Comparison of ENCODE assay signal across 32 mouse cellular contexts in the genomic region with DNA sequence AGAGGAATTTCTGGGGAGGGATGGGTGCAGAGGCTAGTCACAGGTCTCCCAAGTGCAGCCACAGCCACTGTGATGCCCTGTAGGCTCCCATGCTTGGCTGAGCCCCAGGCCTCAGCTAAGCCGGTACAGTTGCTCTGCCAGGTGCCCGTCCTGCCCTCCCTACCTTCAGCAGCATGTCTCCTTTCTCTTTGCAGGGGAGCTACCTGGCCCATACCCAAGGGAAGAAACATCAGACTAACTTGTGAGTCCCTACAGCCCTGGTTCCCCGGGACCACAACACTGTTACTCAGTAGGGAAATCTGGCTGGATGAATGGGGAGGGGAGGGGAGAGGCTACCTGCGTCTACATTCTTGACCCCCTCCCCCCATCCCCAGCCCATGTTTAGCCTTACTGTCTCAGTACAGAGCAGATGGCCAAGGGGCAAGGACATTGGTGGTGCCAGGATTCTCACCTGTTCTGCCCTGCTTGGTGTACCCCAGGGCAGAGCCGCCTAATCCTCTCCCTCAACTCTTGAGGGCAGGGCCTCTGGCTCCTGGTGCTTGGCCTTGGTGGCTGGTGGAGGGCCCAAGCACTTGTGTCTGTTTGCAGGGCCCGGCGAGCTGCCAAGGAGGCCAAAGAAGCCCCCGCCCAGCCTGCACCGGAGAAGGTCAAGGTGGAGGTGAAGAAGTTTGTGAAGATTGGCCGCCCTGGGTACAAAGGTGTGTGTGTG. TPM values are rescaled to one million over a fixed set of nuclear protein-coding genes. Genes with fewer than 3 reads are reported as not detected.
DNase-seq lines count a peak whose midpoint lies in the region; ATAC-seq lines count a peak whose summit lies in the region.
"Had no signal": no experiment of that assay in that cellular context is flagged by ENCODE, and none has a peak within 500 bp of the region (broad histone marks: within the 10 kb centered on the region; RNA-seq: fewer than 3 reads in every experiment).

No protein-coding gene starts in this region.

- no peak for ATAC-seq in midbrain, embryonic 14.5 days (ENCODE audit: low FRiP score, low TSS enrichment)
- no peak for ATAC-seq in limb, embryonic 13.5 days (ENCODE audit: low FRiP score, low read depth)
- ATAC-seq: forebrain, embryonic 16.5 days; inflammation-experienced regulatory T-cells, adult 6 months had no signal

- H3K27me3 ChIP-seq in midbrain, embryonic 10.5 days (ENCODE audit: low read depth, poor library complexity, severe bottlenecking): peaks cover 25% of the 10 kb centered on the region
- H3K27me3 ChIP-seq in midbrain, embryonic 14.5 days (ENCODE audit: control insufficient read depth, insufficient read depth, low read length): no peaks in the 10 kb centered on the region
- H3K27me3 ChIP-seq in limb, embryonic 13.5 days: peaks cover 13% of the 10 kb centered on the region; the same call in 1 of the 2 replicates
- H3K27me3 ChIP-seq: CH12.LX had no signal

- H3K4me2 ChIP-seq in midbrain, embryonic 14.5 days (ENCODE audit: low read length): no peak overlapping the region
- H3K4me2 ChIP-seq in limb, embryonic 13.5 days (replicated peaks): no peak overlapping the region
- H3K4me2 ChIP-seq: hindbrain, embryonic 14.5 days; midbrain, embryonic 12.5 days had no signal

- H3K4me1 ChIP-seq in midbrain, embryonic 10.5 days: peaks cover 47% of the 10 kb centered on the region
- peaks cover 22% of the 10 kb centered on the region for H3K4me1 ChIP-seq in midbrain, embryonic 14.5 days (ENCODE audit: control insufficient read depth, insufficient read depth, low read length)
- peaks cover 25% of the 10 kb centered on the region for H3K4me1 ChIP-seq in limb, embryonic 13.5 days

- H3K4me3 ChIP-seq in midbrain, embryonic 10.5 days: peak overlapping the region; percentile 16; the same call in 1 of the 2 replicates
- H3K4me3 ChIP-seq in midbrain, embryonic 14.5 days (replicated peaks; ENCODE audit: low read depth, low read length): no peak overlapping the region
- no peak overlapping the region for H3K4me3 ChIP-seq in limb, embryonic 13.5 days
- H3K4me3 ChIP-seq: heart, embryonic 10.5 days; layer of hippocampus, adult 2 months; midbrain, embryonic 12.5 days had no signal

- H3K27ac ChIP-seq in midbrain, embryonic 10.5 days (replicated peaks): no peak overlapping the region
- H3K27ac ChIP-seq in midbrain, embryonic 14.5 days (replicated peaks; ENCODE audit: low read depth, low read length): no peak overlapping the region
- H3K27ac ChIP-seq in limb, embryonic 13.5 days: no peak overlapping the region
- H3K27ac ChIP-seq: heart, embryonic 10.5 days; hindbrain, embryonic 14.5 days; midbrain, embryonic 12.5 days; stomach, postnatal 0 days had no signal

- intact Hi-C loops in heart, postnatal 25 days (cut with DNase I): no loop called here

- no peak overlapping the region for H3K9ac ChIP-seq in midbrain, embryonic 14.5 days (replicated peaks; ENCODE audit: low read length)
- peak overlapping the region; percentile 13; the same call in 1 of the 2 replicates for H3K9ac ChIP-seq in limb, embryonic 13.5 days
- H3K9ac ChIP-seq: hindbrain, embryonic 14.5 days; midbrain, embryonic 12.5 days had no signal

- H3K9me3 ChIP-seq in midbrain, embryonic 10.5 days (replicated peaks): no peaks in the 10 kb centered on the region
- H3K9me3 ChIP-seq in midbrain, embryonic 14.5 days (ENCODE audit: control insufficient read depth, low read length): no peaks in the 10 kb centered on the region
- no peaks in the 10 kb centered on the region for H3K9me3 ChIP-seq in limb, embryonic 13.5 days
- H3K9me3 ChIP-seq: heart, embryonic 10.5 days; midbrain, embryonic 12.5 days had no signal

- H3K36me3 ChIP-seq in midbrain, embryonic 10.5 days: peaks cover 60% of the 10 kb centered on the region
- H3K36me3 ChIP-seq in midbrain, embryonic 14.5 days (ENCODE audit: control insufficient read depth, insufficient read depth, low read length): peaks cover 54% of the 10 kb centered on the region
- H3K36me3 ChIP-seq in limb, embryonic 13.5 days: peaks cover 55% of the 10 kb centered on the region

- DNase-seq in cerebellum, adult 11-12 months: peak; percentile 55
- no peak for DNase-seq in cerebellum, postnatal 4 days (ENCODE audit: low spot score in 2 of 2)
- DNase-seq in heart, adult 11 months: peak; percentile 92
- no peak for DNase-seq in heart, postnatal 25 days (ENCODE audit: low spot score)
- no peak for DNase-seq in midbrain, embryonic 10.5 days (ENCODE audit: low spot score)
- DNase-seq in midbrain, embryonic 14.5 days: no peak
- DNase-seq in ovary, postnatal 36 days (ENCODE audit: low spot score): no peak
- DNase-seq: adrenal gland, adult 8-10 months; cerebellum, adult 9-11 months; gastrocnemius, postnatal 10 days; heart, postnatal 4 days; kidney, adult 2 months; kidney, postnatal 36 days; lung, postnatal 36 days; right cerebral cortex, postnatal 4 days; thymus, postnatal 4 days had no signal

- WGBS in midbrain, embryonic 10.5 days: 89% methylated on average over 10 of the region's 10 CpGs
- WGBS in midbrain, embryonic 14.5 days: 94% methylated on average over 10 of the region's 10 CpGs
- WGBS in limb, embryonic 13.5 days: 90% methylated on average over 10 of the region's 10 CpGs

RNA-seq across cellular contexts. Expression of a gene that starts 2.7 kb away (rescaled TPM):
- total RNA-seq in heart, postnatal 25 days (2021): under 1 TPM; 0.39 TPM
- polyA plus RNA-seq in midbrain, embryonic 10.5 days (2016; fragmentation: Nextera tagmentation; extraction: Ambion mirVana): 0.07 TPM in 1 of 2 replicates, not detected in the other
- polyA plus RNA-seq in midbrain, embryonic 14.5 days (2014; fragmentation: Nextera tagmentation; extraction: Ambion mirVana): 0.12 TPM in 1 of 2 replicates, not detected in the other
- polyA plus RNA-seq in limb, embryonic 13.5 days (2015; fragmentation: Nextera tagmentation; extraction: Ambion mirVana): not detected in 2 replicates
- total RNA-seq: megakaryocyte, adult 5-6 weeks had no signal
- polyA plus RNA-seq: embryonic facial prominence, embryonic 11.5 days; forebrain, embryonic 16.5 days; heart, embryonic 10.5 days; hindbrain, embryonic 14.5 days; inflammation-experienced regulatory T-cells, adult 6 months; limb, embryonic 11.5 days; lung, embryonic 16.5 days had no signal

RNA-seq across cellular contexts. Expression of a gene that starts 3.9 kb away (rescaled TPM):
- total RNA-seq in heart, postnatal 25 days (2021): 10 to 100 TPM; 27.4 to 29.7 TPM
- 184 and 191 TPM in 2 replicates for polyA plus RNA-seq in midbrain, embryonic 10.5 days (2016; fragmentation: Nextera tagmentation; extraction: Ambion mirVana)
- 107 and 116 TPM in 2 replicates for polyA plus RNA-seq in midbrain, embryonic 14.5 days (2014; fragmentation: Nextera tagmentation; extraction: Ambion mirVana)
- 127 and 128 TPM in 2 replicates for polyA plus RNA-seq in limb, embryonic 13.5 days (2015; fragmentation: Nextera tagmentation; extraction: Ambion mirVana)

RNA-seq across cellular contexts. Expression of a gene that starts 4.4 kb away (rescaled TPM):
- 10 to 100 TPM; 29.6 to 29.9 TPM for total RNA-seq in heart, postnatal 25 days (2021)
- polyA plus RNA-seq in midbrain, embryonic 10.5 days (2016; fragmentation: Nextera tagmentation; extraction: Ambion mirVana): 108 and 112 TPM in 2 replicates
- 57.2 and 75.1 TPM in 2 replicates for polyA plus RNA-seq in midbrain, embryonic 14.5 days (2014; fragmentation: Nextera tagmentation; extraction: Ambion mirVana)
- polyA plus RNA-seq in limb, embryonic 13.5 days (2015; fragmentation: Nextera tagmentation; extraction: Ambion mirVana): 73.0 and 77.4 TPM in 2 replicates

RNA-seq across cellular contexts. Expression of a gene that starts 10.9 kb away (rescaled TPM):
- total RNA-seq in heart, postnatal 25 days (2021): under 1 TPM; 0.48 to 0.81 TPM
- 0.44 and 0.71 TPM in 2 replicates for polyA plus RNA-seq in midbrain, embryonic 10.5 days (2016; fragmentation: Nextera tagmentation; extraction: Ambion mirVana)
- 0.23 and 0.30 TPM in 2 replicates for polyA plus RNA-seq in midbrain, embryonic 14.5 days (2014; fragmentation: Nextera tagmentation; extraction: Ambion mirVana)
- polyA plus RNA-seq in limb, embryonic 13.5 days (2015; fragmentation: Nextera tagmentation; extraction: Ambion mirVana): 4.5 and 5.2 TPM in 2 replicates
- total RNA-seq: G1E; liver, adult 2 months; megakaryocyte, adult 5-6 weeks had no signal
- polyA plus RNA-seq: forebrain, embryonic 16.5 days; inflammation-experienced regulatory T-cells, adult 6 months; liver, adult 2 months; spleen, adult 2 months had no signal

RNA-seq across cellular contexts. Expression of a gene that starts 24.1 kb away (rescaled TPM):
- 100 to 1,000 TPM; 883 to 894 TPM for total RNA-seq in heart, postnatal 25 days (2021)
- polyA plus RNA-seq in midbrain, embryonic 10.5 days (2016; fragmentation: Nextera tagmentation; extraction: Ambion mirVana): 2,246 and 2,347 TPM in 2 replicates
- 1,218 and 1,334 TPM in 2 replicates for polyA plus RNA-seq in midbrain, embryonic 14.5 days (2014; fragmentation: Nextera tagmentation; extraction: Ambion mirVana)
- 1,885 and 1,910 TPM in 2 replicates for polyA plus RNA-seq in limb, embryonic 13.5 days (2015; fragmentation: Nextera tagmentation; extraction: Ambion mirVana)

Comparison
In these comparisons a context has a peak if more than half of its experiments do, and no peak if none do; other contexts are left out.
1. DNase-seq: peak in cerebellum, adult 11-12 months (single experiment) and heart, adult 11 months (single experiment); none in cerebellum, postnatal 4 days (0 of 2), heart, postnatal 25 days (single experiment), midbrain, embryonic 10.5 days (single experiment), midbrain, embryonic 14.5 days (single experiment) and ovary, postnatal 36 days (single experiment).